Mouse (Mus musculus) intestine, postnatal 0 days (tissue): Measurements from ENCODE around the gene Fignl2. TPM values are rescaled to one million over a fixed set of nuclear protein-coding genes. Genes with fewer than 3 reads are reported as not detected.

Source experiments
- ATAC-seq: fragments of 200-750 bp; cut with Nextera tagmentation; 2 replicates; pipeline ENCODE4 v1.8.0; 2017; ENCODE audit warnings: mild to moderate bottlenecking, moderate TSS enrichment, moderate library complexity
- H3K27ac ChIP-seq: fragments of 300-500 bp; sonication (generic); 2 replicates; pipeline ENCODE4 v1.5.1; 2014; ENCODE audit warnings: mild to moderate bottlenecking, low read depth, low read length, moderate library complexity
- H3K27me3 ChIP-seq: fragments of 300-500 bp; sonication (generic); replicated peaks from 2 replicates; pipeline ENCODE4 v1.6.1; 2014; ENCODE audit warnings: low read length, mixed read lengths; ENCODE audit not compliant: control insufficient read depth, insufficient read depth
- H3K36me3 ChIP-seq: fragments of 300-500 bp; sonication (generic); 2 replicates; pipeline ENCODE4 v1.6.1; 2014; ENCODE audit warnings: mild to moderate bottlenecking, moderate library complexity; ENCODE audit not compliant: control insufficient read depth, insufficient read depth
- H3K4me1 ChIP-seq: fragments of 300-500 bp; sonication (generic); replicated peaks from 2 replicates; pipeline ENCODE4 v1.6.1; 2014; ENCODE audit warnings: antibody characterized with exemption, low read length, mixed read lengths; ENCODE audit not compliant: control insufficient read depth, insufficient read depth
- H3K4me2 ChIP-seq: fragments of 300-500 bp; sonication (generic); replicated peaks from 2 replicates; pipeline ENCODE4 v1.6.1; 2014; ENCODE audit warnings: low read depth, mild to moderate bottlenecking, moderate library complexity
- H3K4me3 ChIP-seq: fragments of 300-500 bp; sonication (generic); 2 replicates; pipeline ENCODE4 v1.5.1; 2014; ENCODE audit warnings: low read depth, low read length
- H3K9ac ChIP-seq: fragments of 300-500 bp; sonication (generic); 2 replicates; pipeline ENCODE4 v1.6.1; 2014; ENCODE audit warnings: mild to moderate bottlenecking, low read depth, low read length
- H3K9me3 ChIP-seq: fragments of 300-500 bp; sonication (generic); 2 replicates; pipeline ENCODE4 v1.6.1; 2016; ENCODE audit warnings: mixed run types; ENCODE audit not compliant: control insufficient read depth
- CTCF ChIP-seq: sonication (generic); IDR thresholded peaks from 2 replicates; pipeline ENCODE4 v1.5.1; 2016; ENCODE audit warnings: low read depth, mild to moderate bottlenecking, control low read depth, antibody characterized with exemption, moderate library complexity
- WGBS: fragments of 180-500 bp; shearing (Covaris S2); extraction: QIAGEN DNeasy Blood & Tissue Kit; methylation state at CpG from one replicate; pipeline ENCODE4 v1.1.7; 2014; 5-methylcytosine and 5-hydroxymethylcytosine counted together
- polyA plus RNA-seq: library from polyadenylated mRNA; unstranded; fragments of >200 nt; fragmentation: Nextera tagmentation; extraction: Ambion mirVana; gene quantifications from 2 replicates; pipeline ENCODE4 v1.2.1, GENCODE M21; 2015

The Fignl2 gene
- polyA plus RNA-seq = 0.16 and 0.33 TPM in 2 replicates

DNA sequence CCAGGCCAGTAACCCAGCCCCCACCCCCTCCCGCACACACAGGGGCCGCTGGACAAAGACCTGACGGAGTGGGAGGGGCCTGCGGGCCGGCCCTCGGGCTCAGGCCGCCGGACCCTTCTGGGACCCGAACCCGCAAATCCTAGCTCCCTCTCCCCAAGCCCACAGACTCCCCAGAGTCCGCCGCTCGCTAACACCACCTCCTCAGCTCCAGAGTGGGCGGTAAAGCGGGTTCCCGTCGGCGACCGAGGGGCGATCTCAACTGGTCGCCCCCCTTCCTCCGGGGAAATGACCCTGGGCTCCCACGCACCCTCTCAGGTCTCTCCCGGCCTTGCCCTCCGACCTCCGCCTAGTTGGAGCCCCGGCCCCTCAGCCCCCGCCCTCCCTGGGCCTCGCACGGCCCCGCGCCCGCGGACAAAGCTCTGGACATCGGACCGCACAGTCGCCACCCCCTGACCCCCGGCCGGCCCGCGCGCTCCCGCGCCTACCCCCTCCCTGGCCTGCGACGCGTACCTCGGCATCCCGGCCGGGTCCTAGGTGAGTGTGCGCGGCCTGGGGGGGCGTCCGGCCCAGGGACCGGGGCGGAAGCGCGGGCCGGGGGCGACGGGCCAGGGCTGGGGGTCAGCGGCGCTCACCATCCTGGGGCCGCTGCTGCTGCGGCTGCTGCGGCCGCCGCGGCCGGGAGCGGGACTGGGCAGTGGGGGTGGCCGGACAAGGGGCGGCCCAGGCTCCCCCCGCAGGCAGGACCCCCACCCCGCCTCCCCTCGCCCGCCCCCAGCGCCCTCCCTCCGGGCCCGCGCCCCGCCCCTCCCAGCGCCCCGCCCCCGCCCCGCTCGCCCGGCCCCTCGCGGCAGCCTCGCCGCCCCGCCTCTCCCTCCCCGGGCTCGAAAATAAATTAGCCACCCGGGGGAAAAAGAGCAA, at the start of gene Fignl2:
Gene Fignl2, minus strand, starts transcription at position 755 of the 918 bp plus-strand sequence.
- ATAC-seq = no peak
- TF ChIP-seq CTCF = no peak
- Histone ChIP-seq H3K4me2 (peak within 1 kb of the TSS; percentile 93), H3K27me3 (0 out of 2 replicates have a peak, but pooled peaks cover 7% of the 10 kb centered on the region), H3K27ac (peak within 1 kb of the TSS; percentile 86), H3K4me3 (peak within 1 kb of the TSS; percentile 92), H3K4me1 (peaks cover 4% of the 10 kb centered on the region; the same call in 1 of the 2 replicates), H3K36me3 (no peaks in the 10 kb centered on the region), H3K9ac (peak within 1 kb of the TSS; percentile 80), H3K9me3 (no peaks in the 10 kb centered on the region)
- WGBS = 2% methylated on average over 65 of the region's 96 CpGs

DNA sequence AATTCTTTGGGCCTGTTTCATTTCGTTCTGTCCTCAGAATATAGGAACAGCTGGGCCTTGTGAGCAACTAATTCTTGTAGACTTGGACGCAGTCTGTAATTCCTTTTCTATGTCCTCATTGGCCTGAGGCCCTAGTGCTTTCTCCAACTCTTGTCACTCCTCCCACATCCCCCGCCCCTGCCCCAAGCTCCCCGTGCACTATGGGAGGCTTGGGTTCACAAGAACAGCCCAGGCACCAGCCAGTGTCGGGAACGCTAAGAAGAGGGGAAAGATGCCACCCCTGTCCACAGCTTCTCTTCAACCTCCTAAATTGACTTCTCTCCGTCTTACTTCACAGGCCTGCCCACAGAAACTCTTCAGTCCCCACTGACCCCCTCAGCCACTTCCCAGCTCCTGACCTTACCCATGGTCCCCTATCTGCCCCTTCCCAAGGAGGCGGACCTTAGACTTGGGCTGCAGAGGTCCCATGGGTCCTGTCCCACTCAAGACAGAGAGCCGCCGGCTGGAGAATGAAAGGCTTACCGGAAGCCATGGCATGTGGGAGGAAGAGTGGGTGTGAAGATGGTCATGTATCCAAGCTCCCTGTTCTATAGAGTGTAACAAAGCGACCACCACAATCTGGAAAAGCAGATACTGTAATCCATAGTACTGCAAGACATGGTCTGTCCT, 48.6 kb upstream of the Fignl2 start:
- Histone ChIP-seq H3K4me3 (no peak overlapping the region), H3K4me1 (0 out of 2 replicates have a peak, but pooled peaks cover 2% of the 10 kb centered on the region), H3K9me3 (no peaks in the 10 kb centered on the region), H3K27me3 (peaks cover 8% of the 10 kb centered on the region; the same call in 1 of the 2 replicates), H3K27ac (no peak overlapping the region), H3K9ac (no peak overlapping the region), H3K36me3 (no peaks in the 10 kb centered on the region), H3K4me2 (no peak overlapping the region)
- no peak for TF ChIP-seq CTCF
- 66% methylated on average over 12 of the region's 12 CpGs for WGBS
- ATAC-seq = no peak

DNA sequence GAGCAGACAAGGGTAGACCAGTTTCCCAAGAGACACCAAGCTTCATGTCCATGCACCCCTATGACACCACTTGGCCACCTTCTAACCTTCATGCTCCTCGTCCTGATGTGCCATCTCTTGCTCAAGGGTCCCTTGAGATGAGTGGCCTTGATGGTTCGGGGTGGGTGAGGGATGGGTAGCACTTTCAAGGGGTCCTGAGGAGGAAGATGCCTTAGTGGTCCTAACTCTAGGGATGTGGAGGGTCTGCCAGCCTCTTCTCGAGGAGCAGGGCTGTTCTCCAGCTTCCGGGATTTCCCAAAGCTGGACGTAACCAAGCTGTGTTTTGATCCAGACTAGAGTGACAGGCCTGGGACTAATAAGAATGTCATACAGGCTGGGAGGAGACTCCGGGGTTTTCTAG, 47.2 kb upstream of the Fignl2 start:
- 82% methylated on average over 6 of the region's 6 CpGs for WGBS
- TF ChIP-seq CTCF = no peak
- no peak for ATAC-seq

DNA sequence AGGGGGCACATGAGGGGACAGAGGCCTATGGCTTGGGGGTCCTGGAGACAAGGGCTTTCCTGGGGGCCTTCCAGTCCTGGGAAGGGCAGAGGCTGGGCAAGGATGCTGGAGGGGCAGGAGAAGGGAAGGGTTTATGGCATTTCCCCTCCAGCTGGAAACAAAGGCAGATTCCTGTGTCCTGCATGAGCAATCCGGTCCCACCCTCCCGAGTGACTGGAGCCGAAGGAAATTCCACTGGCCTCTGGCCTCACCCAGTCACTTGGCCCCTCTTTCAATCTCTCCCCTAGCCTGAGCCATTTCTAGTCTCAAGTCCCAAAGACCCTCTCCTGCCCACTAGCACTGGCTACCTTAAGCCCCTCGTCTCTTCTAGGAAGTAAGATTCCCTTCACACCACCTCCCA, 44.8 kb upstream of the Fignl2 start:
- no peak for TF ChIP-seq CTCF
- 51% methylated on average over 4 of the region's 4 CpGs for WGBS
- no peak overlapping the region for H3K9ac ChIP-seq
- H3K36me3 ChIP-seq = no peaks in the 10 kb centered on the region
- no peak overlapping the region for H3K4me2 ChIP-seq
- 0 out of 2 replicates have a peak, but pooled peaks cover 2% of the 10 kb centered on the region for H3K4me1 ChIP-seq
- no peaks in the 10 kb centered on the region; the same call in 1 of the 2 replicates for H3K27me3 ChIP-seq
- H3K9me3 ChIP-seq = no peaks in the 10 kb centered on the region
- H3K4me3 ChIP-seq = no peak overlapping the region
- peak overlapping the region; percentile 35; the same call in 1 of the 2 replicates for H3K27ac ChIP-seq
- ATAC-seq = no peak

More for the DNA sequence above, 47.2 kb upstream of the Fignl2 start:
- no peak overlapping the region for H3K9ac ChIP-seq
- H3K36me3 ChIP-seq = no peaks in the 10 kb centered on the region
- peaks cover 8% of the 10 kb centered on the region; the same call in 1 of the 2 replicates for H3K27me3 ChIP-seq
- no peak overlapping the region for H3K4me2 ChIP-seq
- no peak overlapping the region for H3K4me3 ChIP-seq
- H3K27ac ChIP-seq = no peak overlapping the region
- no peaks in the 10 kb centered on the region for H3K9me3 ChIP-seq
- H3K4me1 ChIP-seq = 0 out of 2 replicates have a peak, but pooled peaks cover 2% of the 10 kb centered on the region

DNA sequence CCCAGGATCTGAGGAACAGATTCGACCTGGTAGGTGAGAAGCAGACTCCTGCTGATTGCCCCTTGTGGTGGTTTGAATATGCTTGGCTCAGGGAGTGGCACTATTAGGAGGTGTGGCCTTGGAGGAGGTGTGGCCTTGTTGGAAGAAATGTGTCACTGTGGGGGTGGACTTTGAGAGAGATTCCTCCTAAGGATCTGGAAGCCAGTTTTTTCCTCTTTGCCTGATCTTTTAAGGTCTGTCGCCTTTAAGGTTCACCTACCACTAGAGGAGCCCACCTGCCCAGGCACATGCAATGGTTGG, 43.9 kb upstream of the Fignl2 start:
- Histone ChIP-seq H3K4me1 (no peaks in the 10 kb centered on the region), H3K27me3 (no peaks in the 10 kb centered on the region), H3K4me3 (no peak overlapping the region), H3K27ac (no peak overlapping the region), H3K36me3 (no peaks in the 10 kb centered on the region), H3K9me3 (no peaks in the 10 kb centered on the region), H3K4me2 (no peak overlapping the region), H3K9ac (no peak overlapping the region)
- WGBS = 28% methylated on average over 2 of the region's 2 CpGs
- TF ChIP-seq CTCF = peak; percentile 41
- ATAC-seq = peak; percentile 34; the same call in 1 of the 2 replicates
